Mouse (Mus musculus) heart, postnatal 10 days (tissue): ENCODE data around the gene Pcnx. TPM values are rescaled to one million over a fixed set of nuclear protein-coding genes. Genes with fewer than 3 reads are reported as not detected.

Experiments used
- total RNA-seq, 2 experiments: library from RNA; stranded (reverse); gene quantifications; 2 replicates each; pipeline ENCODE4 v1.2.3; 2021

Pcnx gene
- total RNA-seq, 2 experiments from 2014 or later = 79.2 to 79.6 TPM

Other genes with a start within 250 kb of the Pcnx start
- gene Ttc9, start 228.8 kb upstream of the Pcnx start, total RNA-seq = 1 to 10 TPM; 5.0 to 5.7 TPM
- under 1 TPM; 0.26 to 0.45 TPM for gene Map3k9, start 78.8 kb upstream of the Pcnx start, total RNA-seq